Mouse (Mus musculus) heart, adult 2 months (tissue): ENCODE data around the gene Gm5447. TPM values are rescaled to one million over a fixed set of nuclear protein-coding genes. Genes with fewer than 3 reads are reported as not detected.

Experiments
- DNase-seq, 2 experiments: peaks; one replicate each; pipeline ENCODE4 v3.0.0; 2021
- H3K27ac ChIP-seq: fragments of 200-600 bp; 2 replicates; pipeline ENCODE4 v1.8.1; 2022
- H3K27me3 ChIP-seq: fragments of 200-500 bp; 2 replicates; pipeline ENCODE4 v1.6.1; 2012; ENCODE audit warnings: mild to moderate bottlenecking, low read length, inconsistent platforms, mixed read lengths; ENCODE audit not compliant: control insufficient read depth, insufficient read depth
- H3K36me3 ChIP-seq: fragments of 200-500 bp; 2 replicates; pipeline ENCODE4 v1.6.1; 2012; ENCODE audit warnings: low read length, inconsistent platforms; ENCODE audit not compliant: control insufficient read depth, insufficient read depth
- H3K4me1 ChIP-seq: fragments of 200-500 bp; 2 replicates; pipeline ENCODE4 v1.6.1; 2011; ENCODE audit warnings: low read length; ENCODE audit not compliant: control insufficient read depth, insufficient read depth
- H3K4me3 ChIP-seq: fragments of 200-600 bp; 2 replicates; pipeline ENCODE4 v1.8.1; 2022
- H3K79me2 ChIP-seq: fragments of 200-500 bp; replicated peaks from 2 replicates; pipeline ENCODE4 v1.6.1; 2012; ENCODE audit warnings: mild to moderate bottlenecking, inconsistent platforms, low read length, moderate library complexity, mixed read lengths; ENCODE audit not compliant: control insufficient read depth, insufficient read depth
- H3K9ac ChIP-seq: fragments of 200-500 bp; 2 replicates; pipeline ENCODE4 v1.6.1; 2012; ENCODE audit warnings: low read depth, mild to moderate bottlenecking, control low read depth, inconsistent platforms, low read length, mixed read lengths
- CTCF ChIP-seq: fragments of 200-600 bp; IDR thresholded peaks from 2 replicates; pipeline ENCODE4 v1.8.1; 2022; ENCODE audit warnings: antibody characterized with exemption, mild to moderate bottlenecking, moderate library complexity
- EP300 ChIP-seq: fragments of 200-500 bp; IDR thresholded peaks from 2 replicates; pipeline ENCODE4 v1.6.1; 2011; ENCODE audit warnings: low read depth, low read length, control low read depth; ENCODE audit not compliant: insufficient read depth
- POLR2A ChIP-seq: fragments of 200-500 bp; IDR thresholded peaks from 2 replicates; pipeline ENCODE4 v1.6.1; 2011; ENCODE audit warnings: mild to moderate bottlenecking, low read depth, low read length, control low read depth; ENCODE audit not compliant: insufficient read depth
- WGBS: fragments of 180-500 bp; shearing (Covaris S2); methylation state at CpG from one replicate; pipeline ENCODE4 v1.1.7; 2018; 5-methylcytosine and 5-hydroxymethylcytosine counted together
- intact Hi-C: fragments of 180-260 bp; cut with DNase I; formaldehyde crosslinking; loops from one replicate; pipeline ENCODE4 v1.15.1; 2025
- polyA plus RNA-seq: library from polyadenylated mRNA; depleted of rRNA; stranded (reverse); fragments of >200 nt; gene quantifications from 2 replicates; pipeline ENCODE4 v1.2.3, GENCODE M21; 2012
- total RNA-seq, 2 experiments: library from RNA; stranded (reverse); gene quantifications; 2 replicates each; pipeline ENCODE4 v1.2.3; 2021

Gene Gm5447
- total and polyA plus RNA-seq, 3 experiments: not detected

GRCm38 (mm10) chr13:30947129-30947528 is 26.9 kb upstream of the Gm5447 start:
- no peaks in the 10 kb centered on the region for H3K27me3 ChIP-seq
- no peak overlapping the region; the same call in 1 of the 2 replicates for H3K27ac ChIP-seq
- 82% methylated on average over 15 of the region's 15 CpGs for WGBS
- no peak for DNase-seq
- H3K36me3 ChIP-seq: peaks cover 6% of the 10 kb centered on the region
- H3K79me2 ChIP-seq: 0 out of 2 replicates have a peak, but pooled peaks cover 2% of the 10 kb centered on the region
- H3K9ac ChIP-seq: no peak overlapping the region
- intact Hi-C loops: no loop called here
- H3K4me3 ChIP-seq: no peak overlapping the region
- TF ChIP-seq POLR2A (no peak), EP300 (no peak), CTCF (no peak)
- H3K4me1 ChIP-seq: peaks cover 1% of the 10 kb centered on the region; the same call in 1 of the 2 replicates

- intact Hi-C loops: no loop called here
- no peak within 1 kb of the TSS for H3K9ac ChIP-seq
- no peak for TF ChIP-seq CTCF
- DNase-seq: no peak
- no peak within 1 kb of the TSS for H3K4me3 ChIP-seq
- peaks cover 6% of the 10 kb centered on the region for H3K36me3 ChIP-seq
- 90% methylated on average over 11 of the region's 11 CpGs for WGBS
- peak within 1 kb of the TSS; percentile 39 for H3K27ac ChIP-seq
- H3K4me1 ChIP-seq: peaks cover 1% of the 10 kb centered on the region; the same call in 1 of the 2 replicates
- H3K79me2 ChIP-seq: 0 out of 2 replicates have a peak, but pooled peaks cover 2% of the 10 kb centered on the region
- no peaks in the 10 kb centered on the region for H3K27me3 ChIP-seq
These were observed 26.5 kb upstream of the Gm5447 start, which contains the start of gene Hus1b for GRCm38 (mm10) chr13:30947540-30947939. Gene Hus1b, minus strand, starts transcription at chr13:30947759.

DNA sequence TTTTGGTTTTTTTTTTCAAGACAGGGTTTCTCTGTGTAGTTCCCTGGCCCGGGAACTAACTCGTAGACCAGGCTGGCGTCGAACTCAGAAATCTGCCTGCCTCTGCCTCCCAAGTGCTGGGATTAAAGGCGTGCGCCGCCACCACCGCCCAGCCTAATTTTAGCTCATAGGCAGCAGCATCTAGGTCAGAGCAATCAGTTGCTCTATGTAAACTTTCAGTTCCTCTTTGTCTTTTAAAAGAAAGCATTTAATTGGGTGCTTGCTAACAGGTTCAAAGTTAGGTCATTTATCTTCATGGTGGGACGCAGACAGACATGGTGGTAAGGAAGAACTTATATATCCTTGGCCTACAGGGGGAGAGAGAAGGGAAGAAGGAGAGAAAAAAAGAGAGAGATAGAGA is 24.8 kb upstream of the Gm5447 start:
- H3K27me3 ChIP-seq: no peaks in the 10 kb centered on the region

DNA sequence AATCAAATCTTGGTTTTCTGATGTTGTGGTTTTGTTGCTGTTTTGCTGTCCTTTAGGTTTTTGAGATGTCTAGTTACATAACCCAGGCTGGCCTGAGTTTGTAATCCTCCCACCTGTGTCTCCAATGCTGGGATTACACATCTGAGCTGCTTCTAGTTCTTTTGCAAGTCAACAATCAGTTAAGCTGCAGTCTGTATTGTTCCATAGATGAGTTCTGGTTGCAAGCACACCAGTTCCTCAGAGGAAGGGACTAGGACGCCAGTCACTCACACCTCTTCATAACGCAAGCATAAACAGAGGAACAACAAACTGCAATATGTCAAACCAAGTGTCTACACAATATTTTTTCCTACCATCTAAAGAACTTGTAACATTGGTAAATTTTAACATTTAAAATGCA is 22.0 kb upstream of the Gm5447 start:
- Histone ChIP-seq H3K36me3 (no peaks in the 10 kb centered on the region; the same call in 1 of the 2 replicates), H3K27me3 (no peaks in the 10 kb centered on the region), H3K79me2 (peaks cover 2% of the 10 kb centered on the region; the same call in 1 of the 2 replicates), H3K27ac (no peak overlapping the region), H3K4me1 (peaks cover 2% of the 10 kb centered on the region), H3K4me3 (no peak overlapping the region), H3K9ac (no peak overlapping the region)
- TF ChIP-seq POLR2A: no peak
- no peak for TF ChIP-seq EP300
- TF ChIP-seq CTCF: no peak
- intact Hi-C loops: no loop called here
- no peak for DNase-seq
- 93% methylated on average over 2 of the region's 2 CpGs for WGBS

More for the DNA sequence above, 24.8 kb upstream of the Gm5447 start:
- Histone ChIP-seq H3K36me3 (peaks cover 6% of the 10 kb centered on the region), H3K79me2 (0 out of 2 replicates have a peak, but pooled peaks cover 2% of the 10 kb centered on the region), H3K4me1 (peaks cover 1% of the 10 kb centered on the region; the same call in 1 of the 2 replicates), H3K4me3 (no peak overlapping the region), H3K27ac (no peak overlapping the region), H3K9ac (no peak overlapping the region)
- 94% methylated on average over 9 of the region's 9 CpGs for WGBS
- TF ChIP-seq EP300 (no peak), POLR2A (no peak), CTCF (no peak)
- no peak for DNase-seq
- intact Hi-C loops: no loop called here

DNA sequence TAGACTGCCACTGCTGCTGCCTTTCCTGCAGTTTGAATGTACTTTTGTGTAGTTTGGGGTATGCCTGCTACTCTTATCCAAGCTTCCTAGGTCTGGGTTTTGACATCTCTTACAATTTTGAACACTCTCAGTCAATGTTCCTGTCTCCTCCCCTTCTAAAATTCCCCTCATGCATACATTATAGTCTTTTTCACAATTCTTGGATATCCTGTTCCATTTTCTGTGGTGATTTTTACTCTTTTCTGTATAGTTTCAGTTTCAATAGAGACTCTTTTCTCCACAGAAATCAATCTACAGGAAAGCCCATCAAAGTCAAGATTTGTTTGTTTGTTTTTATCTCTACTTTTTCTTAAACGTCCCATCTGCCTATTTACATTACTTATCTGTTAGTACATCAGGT is 20.4 kb upstream of the Gm5447 start:
- H3K4me1 ChIP-seq: peaks cover 2% of the 10 kb centered on the region
- H3K27me3 ChIP-seq: no peaks in the 10 kb centered on the region
- H3K4me3 ChIP-seq: no peak overlapping the region
- no peak overlapping the region for H3K27ac ChIP-seq
- no peak for DNase-seq
- no peak overlapping the region for H3K9ac ChIP-seq
- intact Hi-C loops: no loop called here
- no peaks in the 10 kb centered on the region; the same call in 1 of the 2 replicates for H3K79me2 ChIP-seq
- 32% methylated on average over 1 of the region's 1 CpGs for WGBS
- TF ChIP-seq EP300: no peak
- no peak for TF ChIP-seq POLR2A
- TF ChIP-seq CTCF: no peak
- H3K36me3 ChIP-seq: no peaks in the 10 kb centered on the region; the same call in 1 of the 2 replicates

DNA sequence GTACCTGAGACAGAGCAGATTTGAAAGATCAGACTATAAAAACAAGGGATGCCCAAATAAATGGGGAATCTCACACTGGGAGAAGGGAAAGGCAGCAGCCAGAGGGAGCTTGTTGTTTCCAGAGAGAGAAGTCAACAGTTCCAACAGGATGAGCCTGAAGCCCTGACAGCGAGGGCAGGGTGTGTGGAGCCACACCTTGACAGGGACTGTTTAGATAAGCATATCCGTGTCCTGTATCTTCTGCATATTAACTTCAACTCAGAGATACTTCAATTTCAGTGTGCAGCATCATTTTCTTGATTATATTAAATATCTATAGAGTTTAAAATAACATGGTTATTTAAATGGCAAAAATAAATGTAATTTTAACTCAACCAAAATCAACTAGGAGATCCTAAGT is 13.3 kb upstream of the Gm5447 start:
- Histone ChIP-seq H3K36me3 (no peaks in the 10 kb centered on the region; the same call in 1 of the 2 replicates), H3K9ac (no peak overlapping the region), H3K4me3 (no peak overlapping the region), H3K27ac (no peak overlapping the region), H3K27me3 (no peaks in the 10 kb centered on the region), H3K79me2 (peaks cover 9% of the 10 kb centered on the region), H3K4me1 (peaks cover 2% of the 10 kb centered on the region)
- DNase-seq: no peak
- TF ChIP-seq POLR2A (no peak), EP300 (no peak), CTCF (no peak)
- intact Hi-C loops: no loop called here
- WGBS: 86% methylated on average over 2 of the region's 2 CpGs
